Mouse (Mus musculus): ENCODE data around the gene Alkbh6. TPM values are rescaled to one million over a fixed set of nuclear protein-coding genes. Genes with fewer than 3 reads are reported as not detected.

Gene Alkbh6
- total RNA-seq, 1 experiment, result 24.5 TPM

GRCm38 (mm10) chr7:30296816-30297215, 11.7 kb upstream of the Alkbh6 start:
- in situ Hi-C loops (cut with MboI; ENCODE audit: low sequenced_read_pairs in 2 of 2, unreplicated experiment in 2 of 2), result no loop called here
- Histone ChIP-seq H3K36me3 (ENCODE audit: control insufficient read depth, insufficient read depth, low read length, poor library complexity, severe bottlenecking) (no peaks in the 10 kb centered on the region), H3K9me3 (ENCODE audit: control insufficient read depth, insufficient read depth, low read depth, low read length) (no peaks in the 10 kb centered on the region), H3K4me3 (ENCODE audit: insufficient read depth in 1 of 2, low read depth in 1 of 2, low read length in 2 of 2, poor library complexity in 1 of 2, severe bottlenecking in 1 of 2) (no peak overlapping the region; a peak in 1 of 4 replicates), H3K9ac (ENCODE audit: insufficient read depth, low read depth, low read length, poor library complexity, severe bottlenecking) (no peak overlapping the region), H3K27ac (ENCODE audit: insufficient read depth, low read depth, low read length, poor library complexity, severe bottlenecking) (no peak overlapping the region), H3K4me1 (ENCODE audit: control insufficient read depth in 2 of 2, insufficient read depth in 2 of 2, low read length in 2 of 2, poor library complexity in 1 of 2) (0 out of 4 replicates have a peak, but pooled peaks cover 0 to 2% of the 10 kb centered on the region in 2 experiments)
- TF ChIP-seq HCFC1 (IDR thresholded peaks at IDR 0.05; ENCODE audit: borderline replicate concordance, insufficient read depth, low read length) (no peak), CHD2 (IDR thresholded peaks at IDR 0.05; ENCODE audit: low read depth, low read length) (no peak), ZC3H11A (IDR thresholded peaks at IDR 0.05; ENCODE audit: borderline replicate concordance, low read depth, low read length) (no peak), ZNF384 (IDR thresholded peaks at IDR 0.05; ENCODE audit: low read depth, low read length) (no peak), MAFK (IDR thresholded peaks at IDR 0.05; ENCODE audit: insufficient read depth, low read depth, low read length) (no peak)
- DNase-seq (ENCODE audit: low read depth, low spot score), result no peak

DNA sequence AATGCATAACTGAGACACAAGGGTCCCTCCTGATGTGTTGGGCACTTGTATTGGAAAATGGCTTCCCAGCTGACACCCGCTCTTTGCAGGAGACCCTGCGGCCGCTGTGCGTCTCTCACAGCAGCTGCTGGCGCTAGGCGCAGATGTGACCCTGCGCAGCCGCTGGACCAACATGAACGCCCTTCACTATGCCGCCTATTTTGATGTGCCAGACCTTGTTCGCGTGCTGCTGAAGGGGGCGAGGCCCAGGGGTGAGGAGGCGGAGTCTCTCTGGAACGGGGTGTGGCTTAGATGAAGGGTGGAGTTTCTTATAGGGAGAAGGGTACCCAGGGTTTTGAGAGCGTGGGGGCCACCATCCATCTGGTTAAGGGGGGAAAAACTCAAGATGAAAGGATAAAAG, 11.3 kb upstream of the Alkbh6 start:
- no peak for TF ChIP-seq ZC3H11A (IDR thresholded peaks at IDR 0.05; ENCODE audit: borderline replicate concordance, low read depth, low read length)
- no peak for TF ChIP-seq HCFC1 (IDR thresholded peaks at IDR 0.05; ENCODE audit: borderline replicate concordance, insufficient read depth, low read length)
- TF ChIP-seq ZNF384 (IDR thresholded peaks at IDR 0.05; ENCODE audit: low read depth, low read length), result no peak
- no peak for TF ChIP-seq CHD2 (IDR thresholded peaks at IDR 0.05; ENCODE audit: low read depth, low read length)
- no peak for TF ChIP-seq MAFK (IDR thresholded peaks at IDR 0.05; ENCODE audit: insufficient read depth, low read depth, low read length)
- no peaks in the 10 kb centered on the region for H3K4me1 ChIP-seq (ENCODE audit: control insufficient read depth in 2 of 2, insufficient read depth in 2 of 2, low read length in 2 of 2, poor library complexity in 1 of 2)
- no peak overlapping the region for H3K9ac ChIP-seq (ENCODE audit: insufficient read depth, low read depth, low read length, poor library complexity, severe bottlenecking)
- no peak overlapping the region for H3K27ac ChIP-seq (ENCODE audit: insufficient read depth, low read depth, low read length, poor library complexity, severe bottlenecking)
- peak overlapping the region in 1 of 2 experiments; percentile 53; a peak in 1 of 4 replicates for H3K4me3 ChIP-seq (ENCODE audit: insufficient read depth in 1 of 2, low read depth in 1 of 2, low read length in 2 of 2, poor library complexity in 1 of 2, severe bottlenecking in 1 of 2)
- no peak for DNase-seq (ENCODE audit: low read depth, low spot score)
- in situ Hi-C loops (cut with MboI; ENCODE audit: low sequenced_read_pairs in 2 of 2, unreplicated experiment in 2 of 2), result no loop called here
- peaks cover 3% of the 10 kb centered on the region; the same call in 1 of the 2 replicates for H3K36me3 ChIP-seq (ENCODE audit: control insufficient read depth, insufficient read depth, low read length, poor library complexity, severe bottlenecking)
- no peaks in the 10 kb centered on the region for H3K9me3 ChIP-seq (ENCODE audit: control insufficient read depth, insufficient read depth, low read depth, low read length)

- TF ChIP-seq ZNF384 (IDR thresholded peaks at IDR 0.05; ENCODE audit: low read depth, low read length) (no peak), HCFC1 (IDR thresholded peaks at IDR 0.05; ENCODE audit: borderline replicate concordance, insufficient read depth, low read length) (no peak), ZC3H11A (IDR thresholded peaks at IDR 0.05; ENCODE audit: borderline replicate concordance, low read depth, low read length) (no peak), CHD2 (IDR thresholded peaks at IDR 0.05; ENCODE audit: low read depth, low read length) (no peak), MAFK (IDR thresholded peaks at IDR 0.05; ENCODE audit: insufficient read depth, low read depth, low read length) (no peak)
- no peaks in the 10 kb centered on the region for H3K4me1 ChIP-seq (ENCODE audit: control insufficient read depth in 2 of 2, insufficient read depth in 2 of 2, low read length in 2 of 2, poor library complexity in 1 of 2)
- DNase-seq (ENCODE audit: low read depth, low spot score), result no peak
- in situ Hi-C loops (cut with MboI; ENCODE audit: low sequenced_read_pairs in 2 of 2, unreplicated experiment in 2 of 2), result no loop called here
- H3K4me3 ChIP-seq (ENCODE audit: insufficient read depth in 1 of 2, low read depth in 1 of 2, low read length in 2 of 2, poor library complexity in 1 of 2, severe bottlenecking in 1 of 2), result no peak overlapping the region
- no peaks in the 10 kb centered on the region for H3K9me3 ChIP-seq (ENCODE audit: control insufficient read depth, insufficient read depth, low read depth, low read length)
- peaks cover 6% of the 10 kb centered on the region; the same call in 1 of the 2 replicates for H3K36me3 ChIP-seq (ENCODE audit: control insufficient read depth, insufficient read depth, low read length, poor library complexity, severe bottlenecking)
- H3K27ac ChIP-seq (ENCODE audit: insufficient read depth, low read depth, low read length, poor library complexity, severe bottlenecking), result no peak overlapping the region
- no peak overlapping the region for H3K9ac ChIP-seq (ENCODE audit: insufficient read depth, low read depth, low read length, poor library complexity, severe bottlenecking)
Observed at GRCm38 (mm10) chr7:30300914-30301313, 7.6 kb upstream of the Alkbh6 start.

GRCm38 (mm10) chr7:30306083-30306779, 2.3 kb upstream of the Alkbh6 start:
- H3K4me1 ChIP-seq (ENCODE audit: control insufficient read depth in 2 of 2, insufficient read depth in 2 of 2, low read length in 2 of 2, poor library complexity in 1 of 2), result peaks cover 8 to 9% of the 10 kb centered on the region in 2 experiments; a peak in 3 of 4 replicates
- TF ChIP-seq HCFC1 (IDR thresholded peaks at IDR 0.05; ENCODE audit: borderline replicate concordance, insufficient read depth, low read length), result no peak
- TF ChIP-seq CHD2 (IDR thresholded peaks at IDR 0.05; ENCODE audit: low read depth, low read length), result no peak
- TF ChIP-seq MAFK (IDR thresholded peaks at IDR 0.05; ENCODE audit: insufficient read depth, low read depth, low read length), result no peak
- TF ChIP-seq ZC3H11A (IDR thresholded peaks at IDR 0.05; ENCODE audit: borderline replicate concordance, low read depth, low read length), result no peak
- no peak for TF ChIP-seq ZNF384 (IDR thresholded peaks at IDR 0.05; ENCODE audit: low read depth, low read length)
- no peak overlapping the region for H3K4me3 ChIP-seq (ENCODE audit: insufficient read depth in 1 of 2, low read depth in 1 of 2, low read length in 2 of 2, poor library complexity in 1 of 2, severe bottlenecking in 1 of 2)
- H3K36me3 ChIP-seq (ENCODE audit: control insufficient read depth, insufficient read depth, low read length, poor library complexity, severe bottlenecking), result peaks cover 6% of the 10 kb centered on the region; the same call in 1 of the 2 replicates
- DNase-seq (ENCODE audit: low read depth, low spot score), result no peak
- H3K9ac ChIP-seq (ENCODE audit: insufficient read depth, low read depth, low read length, poor library complexity, severe bottlenecking), result no peak overlapping the region
- in situ Hi-C loops (cut with MboI; ENCODE audit: low sequenced_read_pairs in 2 of 2, unreplicated experiment in 2 of 2), result no loop called here
- H3K9me3 ChIP-seq (ENCODE audit: control insufficient read depth, insufficient read depth, low read depth, low read length), result no peaks in the 10 kb centered on the region
- no peak overlapping the region for H3K27ac ChIP-seq (ENCODE audit: insufficient read depth, low read depth, low read length, poor library complexity, severe bottlenecking)

Data from ES-E14 (cell line).